In genomic region chr11:46076442-46077158, GRCm38 (mm10) we compare ENCODE assay signal across 14 mouse cellular contexts. TPM values are rescaled to one million over a fixed set of nuclear protein-coding genes. Genes with fewer than 3 reads are reported as not detected.
DNase-seq lines count a peak whose midpoint lies in the region; ATAC-seq and TF ChIP-seq lines count a peak whose summit lies in the region.
"Had no signal": no experiment of that assay in that cellular context is flagged by ENCODE, and none has a peak within 500 bp of the region (broad histone marks: within the 10 kb centered on the region; RNA-seq: fewer than 3 reads in every experiment).

No protein-coding gene starts in this region.

- TF ChIP-seq POLR2A in MEL (IDR thresholded peaks at IDR 0.05; ENCODE audit: control insufficient read depth in 1 of 2, insufficient read depth in 1 of 2, low read depth in 1 of 2, low read length in 2 of 2, poor library complexity in 1 of 2) = no peak

- 93% methylated on average over 11 of the region's 11 CpGs for WGBS in heart, embryonic 12.5 days
- WGBS in liver, embryonic 16.5 days (ENCODE audit: insufficient replicate concordance) = 76% methylated on average over 11 of the region's 11 CpGs

- H3K79me2 ChIP-seq in MEL (ENCODE audit: control insufficient read depth, insufficient read depth, low read length, poor library complexity) = no peaks in the 10 kb centered on the region

- intact Hi-C loops in heart, postnatal 14 days (cut with DNase I) = no loop called here
- intact Hi-C loops in gastrocnemius, postnatal 14 days (cut with DNase I; ENCODE audit: low total_unique reads) = no loop called here

- no peak overlapping the region for H3K9ac ChIP-seq in heart, embryonic 12.5 days
- no peak overlapping the region for H3K9ac ChIP-seq in MEL (ENCODE audit: control insufficient read depth, low read depth, low read length, poor library complexity, severe bottlenecking)
- H3K9ac ChIP-seq in liver, embryonic 16.5 days (ENCODE audit: low read depth, low read length) = no peak overlapping the region
- H3K9ac ChIP-seq: limb, embryonic 15.5 days had no signal

- no peak overlapping the region for H3K4me2 ChIP-seq in heart, embryonic 12.5 days
- H3K4me2 ChIP-seq in liver, embryonic 16.5 days (ENCODE audit: low read depth, low read length) = no peak overlapping the region
- H3K4me2 ChIP-seq: limb, embryonic 15.5 days had no signal

- peaks cover 68% of the 10 kb centered on the region for H3K36me3 ChIP-seq in heart, embryonic 12.5 days
- peaks cover 0 to 34% of the 10 kb centered on the region in 2 experiments; a peak in 2 of 4 replicates for H3K36me3 ChIP-seq in MEL (ENCODE audit: control insufficient read depth in 1 of 2, insufficient read depth in 2 of 2, low read length in 2 of 2)
- H3K36me3 ChIP-seq in liver, embryonic 16.5 days (ENCODE audit: control insufficient read depth, insufficient read depth) = no peaks in the 10 kb centered on the region; the same call in 1 of the 2 replicates

- H3K27ac ChIP-seq in heart, embryonic 12.5 days (ENCODE audit: poor library complexity, severe bottlenecking) = peak overlapping the region; percentile 53; the same call in 1 of the 2 replicates
- peak overlapping the region; percentile 91 for H3K27ac ChIP-seq in MEL (ENCODE audit: control insufficient read depth, low read depth, low read length)
- peak overlapping the region; percentile 48 for H3K27ac ChIP-seq in brown adipose tissue, adult 24 weeks (replicated peaks; ENCODE audit: low read depth, low read length)
- H3K27ac ChIP-seq in liver, embryonic 16.5 days (ENCODE audit: low read length) = peak overlapping the region; percentile 89
- H3K27ac ChIP-seq: limb, embryonic 15.5 days had no signal

- ATAC-seq in heart, embryonic 12.5 days (ENCODE audit: insufficient number of reproducible peaks, low FRiP score) = no peak
- ATAC-seq in liver, embryonic 16.5 days (ENCODE audit: low read depth) = no peak
- no peak for ATAC-seq in activated CD4-positive, CD25-positive, alpha-beta regulatory T cell, adult 4 months

- no peak overlapping the region for H3K4me3 ChIP-seq in heart, embryonic 12.5 days
- no peak overlapping the region for H3K4me3 ChIP-seq in MEL (ENCODE audit: control insufficient read depth in 1 of 2, insufficient read depth in 1 of 2, low read depth in 2 of 2, low read length in 2 of 2)
- no peak overlapping the region for H3K4me3 ChIP-seq in brown adipose tissue, adult 24 weeks (ENCODE audit: insufficient read depth, low read depth, low read length)
- H3K4me3 ChIP-seq in liver, embryonic 16.5 days (ENCODE audit: low read depth, low read length) = no peak overlapping the region
- H3K4me3 ChIP-seq: limb, embryonic 15.5 days had no signal

- H3K27me3 ChIP-seq in heart, embryonic 12.5 days (replicated peaks) = no peaks in the 10 kb centered on the region
- no peaks in the 10 kb centered on the region for H3K27me3 ChIP-seq in MEL (ENCODE audit: control insufficient read depth in 1 of 2, insufficient read depth in 2 of 2, low read length in 2 of 2)
- no peaks in the 10 kb centered on the region for H3K27me3 ChIP-seq in liver, embryonic 16.5 days (ENCODE audit: control insufficient read depth, insufficient read depth, low read depth, low read length)
- H3K27me3 ChIP-seq: limb, embryonic 15.5 days had no signal

- DNase-seq in heart, postnatal 14 days = no peak
- DNase-seq in MEL (ENCODE audit: low read depth, low spot score) = peak; percentile 94
- DNase-seq in layer of hippocampus, postnatal 25 days (ENCODE audit: extremely low spot score in 1 of 2, low spot score in 1 of 2) = no peak
- no peak for DNase-seq in gastrocnemius, postnatal 14 days
- DNase-seq: adrenal gland, postnatal 25 days; cerebellum, adult 8-10 months; gastrocnemius, postnatal 36 days; kidney, postnatal 25 days; midbrain, embryonic 14.5 days had no signal

- TF ChIP-seq RAD21 in MEL (IDR thresholded peaks at IDR 0.05; ENCODE audit: low read depth, low read length) = no peak

- no peak for TF ChIP-seq CTCF in MEL (IDR thresholded peaks at IDR 0.05 in 2 of 3, conservative IDR thresholded peaks at IDR 0.05 in 1 of 3; ENCODE audit: control insufficient read depth in 1 of 3, insufficient read depth in 1 of 3, low read depth in 2 of 3, low read length in 3 of 3, poor library complexity in 1 of 3, severe bottlenecking in 1 of 3)

- TF ChIP-seq EP300 in MEL (IDR thresholded peaks at IDR 0.05; ENCODE audit: low read depth in 1 of 2, low read length in 2 of 2) = peak; percentile 45 to 63

- H3K4me1 ChIP-seq in heart, embryonic 12.5 days (replicated peaks) = peaks cover 66% of the 10 kb centered on the region
- peaks cover 33 to 38% of the 10 kb centered on the region in 2 experiments for H3K4me1 ChIP-seq in MEL (ENCODE audit: control insufficient read depth in 1 of 2, insufficient read depth in 2 of 2, low read length in 2 of 2)
- peaks cover 18% of the 10 kb centered on the region for H3K4me1 ChIP-seq in brown adipose tissue, adult 24 weeks (ENCODE audit: control insufficient read depth, insufficient read depth, insufficient read length, low read length)
- H3K4me1 ChIP-seq in liver, embryonic 16.5 days (ENCODE audit: control insufficient read depth, low read depth, low read length) = peaks cover 30% of the 10 kb centered on the region

- H3K9me3 ChIP-seq in heart, embryonic 12.5 days (replicated peaks) = 0 out of 2 replicates have a peak, but pooled peaks cover 7% of the 10 kb centered on the region
- H3K9me3 ChIP-seq in MEL (replicated peaks; ENCODE audit: insufficient read depth, low read length) = no peaks in the 10 kb centered on the region
- H3K9me3 ChIP-seq in liver, embryonic 16.5 days (replicated peaks; ENCODE audit: control insufficient read depth, low read length) = peaks cover 5% of the 10 kb centered on the region; the same call in 1 of the 2 replicates
- H3K9me3 ChIP-seq: limb, embryonic 15.5 days had no signal

TF ChIP-seq in MEL, 35 proteins besides CTCF, POLR2A, EP300 and RAD21 (continues in another document):
- TF ChIP-seq CHD1 (IDR thresholded peaks at IDR 0.05; ENCODE audit: low read depth, low read length) (no peak), MAZ (IDR thresholded peaks at IDR 0.05; ENCODE audit: low read depth, low read length) (peak; percentile 16; the same call in 1 of the 2 replicates), TBP (IDR thresholded peaks at IDR 0.05; ENCODE audit: low read depth, low read length) (no peak), TAL1 (IDR thresholded peaks at IDR 0.05; ENCODE audit: low read length) (no peak), NELFE (IDR thresholded peaks at IDR 0.05; ENCODE audit: low read depth, low read length) (no peak), SMC3 (IDR thresholded peaks at IDR 0.05; ENCODE audit: low read depth, low read length) (no peak), UBTF (IDR thresholded peaks at IDR 0.05; ENCODE audit: borderline replicate concordance, insufficient read depth, low read depth, low read length) (no peak), ZKSCAN1 (IDR thresholded peaks at IDR 0.05; ENCODE audit: low read depth, low read length) (no peak), ETS1 (IDR thresholded peaks at IDR 0.05; ENCODE audit: low read depth, low read length) (peak; percentile 60; the same call in 1 of the 2 replicates), MXI1 (IDR thresholded peaks at IDR 0.05; ENCODE audit: low read depth, low read length) (peak; percentile 53), CHD2 (IDR thresholded peaks at IDR 0.05; ENCODE audit: low read length) (no peak), TCF12 (IDR thresholded peaks at IDR 0.05; ENCODE audit: low read depth, low read length) (no peak), POLR2AphosphoS2 (IDR thresholded peaks at IDR 0.05; ENCODE audit: low read length) (no peak), POLR2AphosphoS5 (IDR thresholded peaks at IDR 0.05; ENCODE audit: borderline replicate concordance, low read depth, low read length) (no peak), GABPA (IDR thresholded peaks at IDR 0.05; ENCODE audit: low read depth, low read length) (no peak), SIN3A (IDR thresholded peaks at IDR 0.05; ENCODE audit: low read length) (no peak), MAX (IDR thresholded peaks at IDR 0.05; ENCODE audit: low read length) (peak; percentile 28; the same call in 1 of the 2 replicates), BHLHE40 (IDR thresholded peaks at IDR 0.05; ENCODE audit: borderline replicate concordance, low read depth, low read length) (no peak), JUND (IDR thresholded peaks at IDR 0.05; ENCODE audit: low read depth, low read length) (no peak), HCFC1 (IDR thresholded peaks at IDR 0.05; ENCODE audit: low read depth, low read length) (no peak), USF2 (IDR thresholded peaks at IDR 0.05; ENCODE audit: borderline replicate concordance in 1 of 2, insufficient read depth in 1 of 2, low read depth in 1 of 2, low read length in 2 of 2) (no peak)

RNA-seq across cellular contexts. Expression of gene Adam19, which starts 20.8 kb away (rescaled TPM):
- polyA plus RNA-seq in heart, embryonic 12.5 days (2016; fragmentation: Nextera tagmentation; extraction: Ambion mirVana) = 44.2 and 48.3 TPM in 2 replicates
- 10 to 100 TPM; 56.8 to 77.7 TPM for total RNA-seq in heart, postnatal 14 days (2021)
- 0.12 and 0.16 TPM in 2 replicates for total RNA-seq in MEL (2012; rRNA removed)
- under 1 TPM in 1 of 2 experiments, not detected in 1; 0.19 TPM for polyA plus RNA-seq in MEL (2012; ENCODE audit: insufficient read depth in 1 of 2, insufficient read length in 2 of 2, low read depth in 1 of 2, low replicate concordance in 2 of 2, missing spikeins in 1 of 2)
- 2.4 and 3.1 TPM in 2 replicates for polyA plus RNA-seq in brown adipose tissue, adult 24 weeks (2012; ENCODE audit: insufficient read depth, insufficient read length, missing spikeins)
- polyA plus RNA-seq in liver, embryonic 16.5 days (2015; fragmentation: Nextera tagmentation; extraction: Ambion mirVana) = 0.92 and 1.4 TPM in 2 replicates
- 10 to 100 TPM; 15.7 to 18.3 TPM for total RNA-seq in layer of hippocampus, postnatal 25 days (2021)
- total RNA-seq in gastrocnemius, postnatal 14 days (2021) = 10 to 100 TPM; 13.0 to 22.2 TPM
- 10 to 100 TPM; 74.6 to 85.8 TPM for polyA plus RNA-seq in activated CD4-positive, CD25-positive, alpha-beta regulatory T cell, adult 4 months (2017; shearing (Covaris generic))

RNA-seq across cellular contexts. Expression of gene Gm12166, which starts 24.5 kb away (rescaled TPM):
- 3.4 and 4.0 TPM in 2 replicates for polyA plus RNA-seq in heart, embryonic 12.5 days (2016; fragmentation: Nextera tagmentation; extraction: Ambion mirVana)
- 1 to 10 TPM; 2.3 to 3.1 TPM for total RNA-seq in heart, postnatal 14 days (2021)
- total RNA-seq in MEL (2012; rRNA removed) = 3.9 and 6.8 TPM in 2 replicates
- polyA plus RNA-seq in MEL (2012; ENCODE audit: insufficient read depth in 1 of 2, insufficient read length in 2 of 2, low read depth in 1 of 2, low replicate concordance in 2 of 2, missing spikeins in 1 of 2) = 1 to 10 TPM in 1 of 2 experiments, not detected in 1; 4.1 TPM
- 2.3 and 18.9 TPM in 2 replicates for polyA plus RNA-seq in brown adipose tissue, adult 24 weeks (2012; ENCODE audit: insufficient read depth, insufficient read length, missing spikeins)
- 2.9 and 4.1 TPM in 2 replicates for polyA plus RNA-seq in liver, embryonic 16.5 days (2015; fragmentation: Nextera tagmentation; extraction: Ambion mirVana)
- total RNA-seq in layer of hippocampus, postnatal 25 days (2021) = 1 to 10 TPM; 3.4 to 4.2 TPM
- 1 to 10 TPM in 1 of 2 experiments, under 1 TPM in 1; 0.57 to 1.4 TPM for total RNA-seq in gastrocnemius, postnatal 14 days (2021)
- 10 to 100 TPM; 19.9 to 53.2 TPM for polyA plus RNA-seq in activated CD4-positive, CD25-positive, alpha-beta regulatory T cell, adult 4 months (2017; shearing (Covaris generic))

Comparison
In these comparisons a context has a peak if more than half of its experiments do, and no peak if none do; other contexts are left out.
1. RNA of gene Adam19, which starts 20.8 kb away (polyA plus RNA-seq): 74.6 to 85.8 TPM in activated CD4-positive, CD25-positive, alpha-beta regulatory T cell, adult 4 months and 44.2 to 48.3 TPM in heart, embryonic 12.5 days; 2.4 to 3.1 TPM in brown adipose tissue, adult 24 weeks, 0.92 to 1.4 TPM in liver, embryonic 16.5 days and 0.19 TPM in MEL; every median in the first group is over 10 times any median in the second.
2. Peak in every context shown above with its lines, with median percentiles within 50 percentile points of each other: H3K27ac ChIP-seq.